Mouse (Mus musculus) B cell, adult 62 days (primary cell): ENCODE data around the gene Ric1. TPM values are rescaled to one million over a fixed set of nuclear protein-coding genes. Genes with fewer than 3 reads are reported as not detected.

Experiments
- total RNA-seq: library from RNA; stranded (reverse); gene quantifications from 4 replicates; pipeline ENCODE4 v1.2.4, GENCODE M21; 2023

The Ric1 gene
- 61.6 to 66.6 TPM (median 63.1 TPM) in 4 replicates for total RNA-seq

GRCm38 (mm10) chr19:29521637-29522435 is at the start of gene Ric1:
Gene Ric1 (plus strand): TSS chr19:29522282.

GRCm38 (mm10) chr19:29647651-29648549 is 125.8 kb downstream of the Ric1 start, which contains the start of gene Ermp1:
Gene Ermp1 (minus strand): TSS chr19:29648415.

Other genes starting within 250 kb of the Ric1 start
- 4.7 to 7.2 TPM (median 5.4 TPM) in 4 replicates for gene Insl6, start 196.9 kb upstream of the Ric1 start, total RNA-seq
- 0.83 TPM in 1 of 4 replicates, not detected in the others for gene Rln1, start 187.6 kb upstream of the Ric1 start, total RNA-seq
- gene Plgrkt, start 154.9 kb upstream of the Ric1 start, total RNA-seq: 139 to 162 TPM (median 149 TPM) in 4 replicates
- gene Cd274, start 154.8 kb upstream of the Ric1 start, total RNA-seq: 143 to 166 TPM (median 153 TPM) in 4 replicates
- 4.1 to 7.5 TPM (median 5.4 TPM) in 4 replicates for gene Pdcd1lg2, start 111.4 kb upstream of the Ric1 start, total RNA-seq
- 23.5 to 30.4 TPM (median 24.8 TPM) in 4 replicates for gene Ermp1, start 126.1 kb downstream of the Ric1 start, total RNA-seq
- gene Mlana, start 175.5 kb downstream of the Ric1 start, total RNA-seq: not detected in 4 replicates